Mouse (Mus musculus) adipose tissue, adult 10 weeks (tissue): Measurements from ENCODE around the gene Olfr1291-ps1. TPM values are rescaled to one million over a fixed set of nuclear protein-coding genes. Genes with fewer than 3 reads are reported as not detected.

ENCODE experiments used
- polyA plus RNA-seq: library from polyadenylated mRNA; stranded (reverse); fragments of 350-450 nt; fragmentation: Illumina TruSeq; extraction: RNeasy Lipid Tissue Mini Kit (QIAGEN cat#74804); gene quantifications from one replicate; pipeline ENCODE4 v1.2.3, GENCODE M21; 2014; ENCODE audit warnings: low read depth, low replicate concordance

Gene Olfr1291-ps1
- not detected for polyA plus RNA-seq

DNA sequence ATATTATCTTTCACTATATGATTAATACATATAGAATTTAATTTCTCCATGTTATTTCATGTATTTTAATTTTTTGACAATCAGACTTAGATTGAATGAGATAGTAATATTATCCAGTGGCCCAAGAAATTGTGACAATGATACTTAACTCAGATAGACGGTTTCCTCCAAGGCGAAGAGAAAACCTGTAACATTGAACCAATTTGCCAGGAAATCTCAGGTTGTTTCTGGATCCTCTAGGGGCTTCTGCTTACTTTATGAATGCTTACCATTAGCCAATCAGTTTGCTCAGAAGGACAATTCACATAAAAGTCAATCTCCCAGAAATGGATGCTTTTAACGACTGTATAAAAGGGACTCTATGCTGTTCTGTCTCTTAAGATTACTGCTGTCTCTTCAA lies at the start of gene Olfr1291-ps1:
Gene Olfr1291-ps1, plus strand, starts transcription at position 301 of the 400 bp plus-strand sequence.

DNA sequence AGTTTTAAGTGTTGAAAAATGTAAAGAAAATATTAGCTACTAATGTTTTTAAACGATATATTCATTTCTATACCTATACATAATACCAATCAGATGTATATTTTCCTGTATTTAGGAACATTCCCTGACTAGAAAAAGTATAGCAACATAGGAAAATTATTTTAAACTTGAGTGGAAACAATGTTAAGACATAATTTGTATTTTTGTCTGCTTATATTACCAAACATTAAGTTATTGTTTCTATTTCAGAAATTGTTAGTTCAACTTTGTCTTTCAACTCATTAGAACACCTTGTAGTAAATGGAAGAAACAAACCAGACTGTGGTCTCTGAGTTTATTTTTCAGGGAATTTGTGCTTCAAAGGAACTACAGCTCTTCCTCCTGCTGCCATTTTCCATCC lies 48.1 kb upstream of the Olfr1291-ps1 start, which contains the start of gene Olfr1287:
Gene Olfr1287, plus strand, starts transcription at position 301 of the 400 bp plus-strand sequence.

DNA sequence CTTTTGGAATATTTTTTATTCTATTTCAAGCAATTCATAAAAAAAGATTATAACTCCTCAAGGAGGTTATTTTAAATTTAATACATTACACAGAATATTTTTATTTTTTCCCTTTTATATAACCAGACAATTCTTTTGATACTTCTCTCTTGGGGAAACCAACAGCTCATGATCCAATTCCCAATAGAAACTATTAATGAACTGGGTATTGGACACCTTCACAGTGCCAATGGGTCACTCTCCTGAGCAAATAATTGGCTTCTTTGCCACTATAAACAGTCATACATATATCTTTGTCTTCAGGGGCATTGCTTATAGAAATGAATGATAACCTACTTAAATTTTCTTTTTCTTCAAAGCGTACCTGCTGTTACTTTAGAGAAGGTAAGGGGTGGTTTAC lies 23.2 kb upstream of the Olfr1291-ps1 start, which contains the start of gene Olfr1288:
Gene Olfr1288, plus strand, starts transcription at position 301 of the 400 bp plus-strand sequence.

DNA sequence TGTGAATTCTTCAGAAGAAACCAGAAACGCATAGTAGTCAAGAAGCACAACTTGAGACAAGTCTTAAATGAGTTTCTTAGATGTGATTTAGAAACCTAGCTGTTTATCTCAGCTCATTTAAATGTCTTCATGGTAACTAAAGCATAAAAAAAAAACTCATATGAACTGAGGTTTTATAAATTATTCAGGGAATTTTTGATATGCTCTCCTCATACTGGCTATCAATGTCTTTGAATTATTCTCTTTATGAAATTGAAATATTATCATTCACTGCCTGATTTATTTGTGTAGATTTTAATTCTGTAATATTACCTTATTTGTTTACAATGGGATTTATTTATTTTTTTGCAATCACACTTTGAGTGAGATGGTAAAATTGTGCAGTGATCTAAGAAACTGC lies 16.5 kb upstream of the Olfr1291-ps1 start, which contains the start of gene Olfr1289:
Gene Olfr1289, plus strand, starts transcription at position 301 of the 400 bp plus-strand sequence.

DNA sequence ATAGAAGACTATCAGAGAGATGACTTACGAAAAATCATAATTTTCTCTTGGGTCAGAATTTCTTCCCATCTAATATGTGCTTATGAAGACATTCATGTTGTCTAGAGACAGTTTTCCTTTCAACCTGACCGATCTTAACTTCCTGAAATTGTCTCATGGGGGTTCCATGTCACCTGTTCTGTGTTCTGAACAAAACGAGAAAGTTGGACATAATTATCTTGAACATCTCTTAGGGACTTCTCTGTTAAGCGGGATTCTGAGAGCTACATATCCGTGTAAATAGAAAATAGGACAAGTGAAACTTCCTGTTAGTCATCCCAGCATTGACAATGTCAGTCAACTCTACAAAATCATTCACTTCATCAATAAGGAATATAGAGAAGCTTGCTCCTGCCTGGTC lies 3.3 kb upstream of the Olfr1291-ps1 start, which contains the start of gene Olfr1290:
Gene Olfr1290, minus strand, starts transcription at position 101 of the 400 bp plus-strand sequence.

DNA sequence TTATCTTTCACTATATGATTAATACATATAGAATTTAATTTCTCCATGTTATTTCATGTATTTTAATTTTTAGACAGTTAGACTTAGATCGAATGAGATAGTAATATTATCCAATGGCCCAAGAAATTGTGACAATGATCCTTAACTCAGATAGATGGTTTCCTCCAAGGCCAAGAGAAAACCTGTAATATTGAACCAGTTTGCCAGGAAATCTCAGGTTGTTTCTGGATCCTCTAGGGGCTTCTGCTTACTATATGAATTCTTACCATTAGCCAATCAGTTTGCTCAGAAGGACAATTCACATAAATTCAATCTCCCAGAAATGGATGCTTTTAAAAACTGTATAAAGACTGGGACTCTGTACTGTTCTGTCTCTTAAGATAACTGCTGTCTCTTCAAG lies 27.9 kb downstream of the Olfr1291-ps1 start, which contains the start of gene Olfr1293-ps:
Gene Olfr1293-ps, plus strand, starts transcription at position 301 of the 400 bp plus-strand sequence.

DNA sequence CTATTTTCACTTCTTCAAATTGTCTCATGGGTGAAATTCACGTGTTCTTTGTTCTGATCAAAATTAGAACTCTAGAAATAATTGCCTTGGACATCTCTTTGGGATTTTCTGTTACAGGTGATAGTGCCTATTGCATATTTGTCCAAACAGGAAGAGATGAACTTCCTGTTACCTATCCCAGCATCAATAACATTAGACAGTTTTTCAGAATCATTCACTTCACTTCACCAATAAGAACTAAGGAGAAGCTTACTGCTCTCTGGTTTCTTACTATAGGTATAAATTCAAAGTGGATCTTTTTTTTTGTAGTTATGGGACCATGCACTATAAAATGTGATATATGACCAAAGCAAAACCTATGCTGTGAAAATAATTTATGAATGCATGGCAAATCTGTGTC lies 43.2 kb downstream of the Olfr1291-ps1 start, which contains the start of gene Olfr1294:
Gene Olfr1294, minus strand, starts transcription at position 101 of the 400 bp plus-strand sequence.

Other genes with a start within 250 kb of the Olfr1291-ps1 start
- gene Olfr1276, start 242.7 kb upstream of the Olfr1291-ps1 start, polyA plus RNA-seq: not detected
- not detected for gene Olfr1277, start 223.1 kb upstream of the Olfr1291-ps1 start, polyA plus RNA-seq
- not detected for gene Olfr1278, start 207.0 kb upstream of the Olfr1291-ps1 start, polyA plus RNA-seq
- not detected for gene Olfr1279, start 196.5 kb upstream of the Olfr1291-ps1 start, polyA plus RNA-seq
- gene Olfr1280, start 183.2 kb upstream of the Olfr1291-ps1 start, polyA plus RNA-seq: not detected
- gene Olfr1281, start 170.7 kb upstream of the Olfr1291-ps1 start, polyA plus RNA-seq: not detected
- gene Olfr1282, start 161.1 kb upstream of the Olfr1291-ps1 start, polyA plus RNA-seq: not detected
- gene Olfr1283, start 130.4 kb upstream of the Olfr1291-ps1 start, polyA plus RNA-seq: not detected
- not detected for gene Olfr1284, start 121.7 kb upstream of the Olfr1291-ps1 start, polyA plus RNA-seq
- not detected for gene Olfr1286, start 74.1 kb upstream of the Olfr1291-ps1 start, polyA plus RNA-seq
- gene Olfr1287, start 48.0 kb upstream of the Olfr1291-ps1 start, polyA plus RNA-seq: not detected
- not detected for gene Olfr1288, start 23.1 kb upstream of the Olfr1291-ps1 start, polyA plus RNA-seq
- not detected for gene Olfr1289, start 16.4 kb upstream of the Olfr1291-ps1 start, polyA plus RNA-seq
- gene Olfr1290, start 3.4 kb upstream of the Olfr1291-ps1 start, polyA plus RNA-seq: not detected
- not detected for gene Olfr1293-ps, start 28.0 kb downstream of the Olfr1291-ps1 start, polyA plus RNA-seq
- gene Olfr1294, start 43.1 kb downstream of the Olfr1291-ps1 start, polyA plus RNA-seq: not detected
- gene Olfr1295, start 72.5 kb downstream of the Olfr1291-ps1 start, polyA plus RNA-seq: not detected
- not detected for gene Olfr1297, start 129.3 kb downstream of the Olfr1291-ps1 start, polyA plus RNA-seq
- not detected for gene Olfr1298, start 152.0 kb downstream of the Olfr1291-ps1 start, polyA plus RNA-seq
- not detected for gene Olfr1299, start 164.2 kb downstream of the Olfr1291-ps1 start, polyA plus RNA-seq